Mouse (Mus musculus) kidney, embryonic 16.5 days (tissue): ENCODE results near the gene Adgrl3. TPM values are rescaled to one million over a fixed set of nuclear protein-coding genes. Genes with fewer than 3 reads are reported as not detected.

ENCODE experiments used
- ATAC-seq: fragments of 200-750 bp; cut with Nextera tagmentation; 2 replicates; pipeline ENCODE4 v1.8.0; 2017; ENCODE audit warnings: moderate TSS enrichment; ENCODE audit not compliant: low FRiP score, low TSS enrichment
- H3K27ac ChIP-seq: fragments of 300-500 bp; sonication (generic); 2 replicates; pipeline ENCODE4 v1.5.1; 2014; ENCODE audit warnings: low read length
- H3K27me3 ChIP-seq: fragments of 300-500 bp; sonication (generic); 2 replicates; pipeline ENCODE4 v1.6.1; 2014; ENCODE audit warnings: low read length, control low read depth, mixed read lengths; ENCODE audit not compliant: insufficient read depth
- H3K36me3 ChIP-seq: fragments of 300-500 bp; sonication (generic); 2 replicates; pipeline ENCODE4 v1.6.1; 2014; ENCODE audit warnings: low read length, control low read depth, mixed read lengths; ENCODE audit not compliant: insufficient read depth
- H3K4me1 ChIP-seq: fragments of 300-500 bp; sonication (generic); 2 replicates; pipeline ENCODE4 v1.6.1; 2014; ENCODE audit warnings: low read length, control low read depth, mixed read lengths; ENCODE audit not compliant: insufficient read depth
- H3K4me2 ChIP-seq: fragments of 300-500 bp; sonication (generic); replicated peaks from 2 replicates; pipeline ENCODE4 v1.6.1; 2014; ENCODE audit warnings: low read depth, low read length
- H3K4me3 ChIP-seq: fragments of 300-500 bp; sonication (generic); 2 replicates; pipeline ENCODE4 v1.5.1; 2014; ENCODE audit warnings: mild to moderate bottlenecking, low read length
- H3K9ac ChIP-seq: fragments of 300-500 bp; sonication (generic); replicated peaks from 2 replicates; pipeline ENCODE4 v1.6.1; 2014; ENCODE audit warnings: low read length
- H3K9me3 ChIP-seq: fragments of 300-500 bp; sonication (generic); 2 replicates; pipeline ENCODE4 v1.6.1; 2016; ENCODE audit warnings: low read length, control low read depth
- WGBS: fragments of 180-500 bp; shearing (Covaris S2); extraction: QIAGEN DNeasy Blood & Tissue Kit; methylation state at CpG from one replicate; pipeline ENCODE4 v1.1.7; 2014; 5-methylcytosine and 5-hydroxymethylcytosine counted together
- polyA plus RNA-seq: library from polyadenylated mRNA; unstranded; fragments of >200 nt; fragmentation: Nextera tagmentation; extraction: Ambion mirVana; gene quantifications from 2 replicates; pipeline ENCODE4 v1.2.1, GENCODE M21; 2015

Adgrl3 gene
- polyA plus RNA-seq, 1 experiment from 2014 or later = 12.7 TPM

- H3K4me1 ChIP-seq = no peaks in the 10 kb centered on the region
- peaks cover 8% of the 10 kb centered on the region for H3K36me3 ChIP-seq
- no peak overlapping the region for H3K4me2 ChIP-seq
- H3K9me3 ChIP-seq = peaks cover 4% of the 10 kb centered on the region; the same call in 1 of the 2 replicates
- H3K4me3 ChIP-seq = no peak overlapping the region
- 91% methylated on average over 9 of the region's 9 CpGs for WGBS
- no peaks in the 10 kb centered on the region for H3K27me3 ChIP-seq
- H3K9ac ChIP-seq = no peak overlapping the region
- no peak overlapping the region for H3K27ac ChIP-seq
- ATAC-seq = no peak
Observed at GRCm38 (mm10) chr5:81794125-81794524, 774.2 kb downstream of the Adgrl3 start.

DNA sequence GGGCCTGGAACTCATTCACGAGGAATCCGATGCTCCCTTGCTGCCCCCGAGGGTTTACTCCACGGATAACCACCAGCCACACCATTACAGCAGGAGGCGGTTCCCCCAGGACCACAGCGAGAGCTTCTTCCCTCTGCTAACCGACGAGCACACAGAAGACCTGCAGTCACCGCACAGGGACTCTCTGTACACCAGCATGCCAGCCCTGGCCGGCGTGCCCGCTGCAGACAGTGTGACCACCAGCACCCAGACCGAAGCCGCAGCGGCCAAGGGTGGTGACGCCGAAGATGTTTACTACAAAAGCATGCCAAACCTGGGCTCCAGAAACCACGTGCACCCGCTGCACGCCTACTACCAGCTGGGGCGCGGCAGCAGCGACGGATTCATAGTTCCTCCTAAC, 774.7 kb downstream of the Adgrl3 start:
- Histone ChIP-seq H3K4me1 (no peaks in the 10 kb centered on the region), H3K27me3 (no peaks in the 10 kb centered on the region), H3K4me3 (no peak overlapping the region), H3K27ac (no peak overlapping the region), H3K4me2 (no peak overlapping the region), H3K36me3 (peaks cover 8% of the 10 kb centered on the region), H3K9ac (no peak overlapping the region), H3K9me3 (peaks cover 4% of the 10 kb centered on the region; the same call in 1 of the 2 replicates)
- ATAC-seq = no peak
- WGBS = 89% methylated on average over 24 of the region's 24 CpGs

DNA sequence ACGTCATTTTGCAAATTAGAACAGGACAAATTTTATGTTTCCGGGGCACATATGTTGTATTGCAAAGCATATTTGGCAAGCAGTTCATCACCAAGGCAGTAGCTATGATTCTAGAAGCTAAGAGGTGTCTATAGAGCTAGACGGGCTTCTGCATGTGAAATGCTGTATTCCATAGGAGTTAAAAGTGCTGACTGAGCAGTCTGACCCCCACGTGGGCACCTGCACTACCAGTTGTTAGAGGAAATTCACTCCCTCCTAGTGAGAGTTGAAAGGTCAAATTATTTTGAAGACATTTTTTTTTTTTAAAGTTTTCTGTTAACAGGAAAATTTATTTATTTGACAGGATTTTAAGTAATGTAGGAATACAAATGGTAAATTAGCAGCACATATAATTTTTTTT, 776.2 kb downstream of the Adgrl3 start:
- H3K27me3 ChIP-seq = no peaks in the 10 kb centered on the region
- 73% methylated on average over 4 of the region's 4 CpGs for whole genome bisulfite sequencing
- H3K9me3 ChIP-seq = peaks cover 4% of the 10 kb centered on the region; the same call in 1 of the 2 replicates
- no peak overlapping the region for H3K27ac ChIP-seq
- H3K4me3 ChIP-seq = no peak overlapping the region
- no peak overlapping the region for H3K9ac ChIP-seq
- no peak overlapping the region for H3K4me2 ChIP-seq
- no peak for ATAC-seq
- peaks cover 8% of the 10 kb centered on the region for H3K36me3 ChIP-seq
- H3K4me1 ChIP-seq = no peaks in the 10 kb centered on the region

GRCm38 (mm10) chr5:81810966-81811365, 791.0 kb downstream of the Adgrl3 start:
- WGBS = 88% methylated on average over 5 of the region's 5 CpGs
- H3K9ac ChIP-seq = no peak overlapping the region
- no peaks in the 10 kb centered on the region for H3K4me1 ChIP-seq
- no peaks in the 10 kb centered on the region for H3K27me3 ChIP-seq
- no peak overlapping the region for H3K4me3 ChIP-seq
- no peak for ATAC-seq
- H3K36me3 ChIP-seq = no peaks in the 10 kb centered on the region
- no peak overlapping the region for H3K4me2 ChIP-seq
- no peaks in the 10 kb centered on the region for H3K9me3 ChIP-seq
- no peak overlapping the region for H3K27ac ChIP-seq

GRCm38 (mm10) chr5:81832076-81832475, 812.1 kb downstream of the Adgrl3 start:
- Histone ChIP-seq H3K27me3 (no peaks in the 10 kb centered on the region), H3K9me3 (0 out of 2 replicates have a peak, but pooled peaks cover 3% of the 10 kb centered on the region), H3K4me2 (no peak overlapping the region), H3K36me3 (no peaks in the 10 kb centered on the region), H3K4me1 (no peaks in the 10 kb centered on the region), H3K27ac (no peak overlapping the region), H3K9ac (no peak overlapping the region), H3K4me3 (no peak overlapping the region)
- WGBS = 86% methylated on average over 1 of the region's 1 CpGs
- ATAC-seq = no peak

- no peak overlapping the region for H3K4me2 ChIP-seq
- H3K9ac ChIP-seq = no peak overlapping the region
- WGBS = 82% methylated on average over 2 of the region's 2 CpGs
- no peaks in the 10 kb centered on the region for H3K36me3 ChIP-seq
- 0 out of 2 replicates have a peak, but pooled peaks cover 3% of the 10 kb centered on the region for H3K9me3 ChIP-seq
- ATAC-seq = no peak
- no peak overlapping the region for H3K27ac ChIP-seq
- H3K4me1 ChIP-seq = no peaks in the 10 kb centered on the region
- H3K4me3 ChIP-seq = no peak overlapping the region
- no peaks in the 10 kb centered on the region for H3K27me3 ChIP-seq
Observed at GRCm38 (mm10) chr5:81832679-81833078, 812.7 kb downstream of the Adgrl3 start.

- Histone ChIP-seq H3K9ac (no peak overlapping the region), H3K36me3 (no peaks in the 10 kb centered on the region), H3K4me1 (no peaks in the 10 kb centered on the region), H3K4me2 (no peak overlapping the region), H3K4me3 (no peak overlapping the region), H3K9me3 (0 out of 2 replicates have a peak, but pooled peaks cover 3% of the 10 kb centered on the region), H3K27ac (no peak overlapping the region), H3K27me3 (no peaks in the 10 kb centered on the region)
- 91% methylated on average over 2 of the region's 2 CpGs for WGBS
- no peak for ATAC-seq
Observed at GRCm38 (mm10) chr5:81837860-81838259, 817.9 kb downstream of the Adgrl3 start.

- no peak overlapping the region for H3K4me2 ChIP-seq
- no peaks in the 10 kb centered on the region for H3K27me3 ChIP-seq
- H3K4me1 ChIP-seq = no peaks in the 10 kb centered on the region
- H3K36me3 ChIP-seq = no peaks in the 10 kb centered on the region
- no peaks in the 10 kb centered on the region for H3K9me3 ChIP-seq
- WGBS = 28% methylated on average over 4 of the region's 4 CpGs
- H3K27ac ChIP-seq = no peak overlapping the region
- ATAC-seq = peak; percentile 19; the same call in 1 of the 2 replicates
- no peak overlapping the region for H3K4me3 ChIP-seq
- no peak overlapping the region for H3K9ac ChIP-seq
Observed at GRCm38 (mm10) chr5:81843798-81844197, 823.9 kb downstream of the Adgrl3 start.

GRCm38 (mm10) chr5:81870336-81870735, 850.4 kb downstream of the Adgrl3 start:
- Histone ChIP-seq H3K9ac (no peak overlapping the region), H3K27ac (no peak overlapping the region), H3K27me3 (no peaks in the 10 kb centered on the region), H3K9me3 (no peaks in the 10 kb centered on the region), H3K36me3 (no peaks in the 10 kb centered on the region), H3K4me2 (no peak overlapping the region), H3K4me3 (no peak overlapping the region), H3K4me1 (no peaks in the 10 kb centered on the region)
- WGBS = 59% methylated on average over 6 of the region's 6 CpGs
- ATAC-seq = no peak
